Mouse (Mus musculus) Patski (cell line): Measurements from ENCODE around the gene Mmp7. TPM values are rescaled to one million over a fixed set of nuclear protein-coding genes. Genes with fewer than 3 reads are reported as not detected.

ENCODE experiments used
- ATAC-seq: fragments of 100-300 bp; one replicate; pipeline ENCODE4 v1.8.0; 2021
- CTCF ChIA-PET: fragments of 350-600 bp; sonication (Branson Sonifier 250); formaldehyde crosslinking; loops from one replicate; lab custom pipeline; 2022; ENCODE audit warnings: inconsistent platforms; lab: Charles Lee
- POLR2A ChIA-PET: fragments of 350-600 bp; sonication (Branson Sonifier 250); formaldehyde crosslinking; loops from one replicate; lab custom pipeline; 2022; ENCODE audit warnings: antibody characterized with exemption, inconsistent platforms; lab: Charles Lee
- DNase-seq: peaks from one replicate; pipeline ENCODE4 v3.0.0-alpha.2; 2011; ENCODE audit warnings: low read depth, low spot score
- H3K27me3 ChIP-seq: fragments of 371-371 bp; one replicate; pipeline ENCODE4 v1.5.1; 2021
- CTCF ChIP-seq: fragments of 100-300 bp; IDR thresholded peaks from one replicate; pipeline ENCODE4 v1.5.1; 2021
- in situ Hi-C: fragments of 300-500 bp; cut with MboI; formaldehyde crosslinking; loops from 3 replicates; pipeline ENCODE4 v1.11.1; 2018; ENCODE audit warnings: low pct_unique_long_range_greater_than_20kb, mixed read lengths
- polyA plus RNA-seq: library from polyadenylated mRNA; unstranded; gene quantifications from one replicate; pipeline ENCODE4 v1.2.3, GENCODE M21; 2021

Mmp7 gene
- not detected for polyA plus RNA-seq

GRCm38 (mm10) chr9:7691790-7692189 lies at the start of gene Mmp7:
Mmp7 (plus strand) TSS chr9:7692090.
- POLR2A ChIA-PET, result interaction anchor here (1.1 kb wide), 1 partner anchor 145 kb away, joined by 3 read pairs; no protein-coding TSS in a partner anchor
- no peak for DNase-seq
- no peak for TF ChIP-seq CTCF
- CTCF ChIA-PET, result no interaction called here
- ATAC-seq, result no peak
- H3K27me3 ChIP-seq, result no peaks in the 10 kb centered on the region
- in situ Hi-C loops, result no loop called here

GRCm38 (mm10) chr9:7647901-7648300 lies 44.0 kb upstream of the Mmp7 start:
- in situ Hi-C loops, result no loop called here
- ATAC-seq (no peak), DNase-seq (no peak)
- H3K27me3 ChIP-seq, result no peaks in the 10 kb centered on the region
- ChIA-PET POLR2A (no interaction called here), CTCF (interaction anchor here (1.0 kb wide), 1 partner anchor 14 kb away, joined by 3 read pairs; no protein-coding TSS in a partner anchor)
- no peak for TF ChIP-seq CTCF

- peaks cover 4% of the 10 kb centered on the region for H3K27me3 ChIP-seq
- TF ChIP-seq CTCF, result no peak
- in situ Hi-C loops, result no loop called here
- POLR2A ChIA-PET, result no interaction called here
- CTCF ChIA-PET, result no interaction called here
- DNase-seq (no peak), ATAC-seq (no peak)
Observed at GRCm38 (mm10) chr9:7650397-7651180, 41.3 kb upstream of the Mmp7 start.

- ATAC-seq (no peak), DNase-seq (no peak)
- no peak for TF ChIP-seq CTCF
- H3K27me3 ChIP-seq, result peaks cover 4% of the 10 kb centered on the region
- CTCF ChIA-PET, result no interaction called here
- POLR2A ChIA-PET, result interaction anchor here (0.6 to 0.7 kb wide), 3 partner anchors 31 to 530 kb away, joined by 3 to 10 read pairs (median 4); no protein-coding TSS in a partner anchor
- in situ Hi-C loops, result no loop called here
Observed at GRCm38 (mm10) chr9:7652351-7653085, 39.4 kb upstream of the Mmp7 start.

GRCm38 (mm10) chr9:7657946-7658345 lies 33.9 kb upstream of the Mmp7 start:
- no peak for ATAC-seq
- ChIA-PET POLR2A (no interaction called here), CTCF (no interaction called here)
- in situ Hi-C loops, result no loop called here
- H3K27me3 ChIP-seq, result peaks cover 4% of the 10 kb centered on the region
- DNase-seq, result no peak
- TF ChIP-seq CTCF, result no peak

- in situ Hi-C loops, result no loop called here
- no peak for DNase-seq
- ATAC-seq, result no peak
- no peaks in the 10 kb centered on the region for H3K27me3 ChIP-seq
- CTCF ChIA-PET, result no interaction called here
- POLR2A ChIA-PET, result no interaction called here
- TF ChIP-seq CTCF, result no peak
Observed at GRCm38 (mm10) chr9:7659469-7660020, 32.3 kb upstream of the Mmp7 start.

GRCm38 (mm10) chr9:7661371-7661770 lies 30.5 kb upstream of the Mmp7 start:
- DNase-seq (no peak), ATAC-seq (no peak)
- ChIA-PET POLR2A (no interaction called here), CTCF (interaction anchor here (1.1 kb wide), 1 partner anchor 16 kb away, joined by 3 read pairs; no protein-coding TSS in a partner anchor)
- no peaks in the 10 kb centered on the region for H3K27me3 ChIP-seq
- no peak for TF ChIP-seq CTCF
- in situ Hi-C loops, result no loop called here

- no peaks in the 10 kb centered on the region for H3K27me3 ChIP-seq
- ATAC-seq, result no peak
- ChIA-PET CTCF (no interaction called here), POLR2A (interaction anchor here (0.5 kb wide), 1 partner anchor 15 kb away, joined by 5 read pairs; no protein-coding TSS in a partner anchor)
- TF ChIP-seq CTCF, result no peak
- DNase-seq, result no peak
- in situ Hi-C loops, result no loop called here
Observed at GRCm38 (mm10) chr9:7669674-7670073, 22.2 kb upstream of the Mmp7 start.

- CTCF ChIA-PET, result interaction anchor here (1.2 kb wide), 1 partner anchor 9 kb away, joined by 3 read pairs; no protein-coding TSS in a partner anchor
- in situ Hi-C loops, result no loop called here
- H3K27me3 ChIP-seq, result no peaks in the 10 kb centered on the region
- ATAC-seq, result no peak
- TF ChIP-seq CTCF, result no peak
- POLR2A ChIA-PET, result no interaction called here
- no peak for DNase-seq
Observed at GRCm38 (mm10) chr9:7672985-7673384, 18.9 kb upstream of the Mmp7 start.

- peak; percentile 93 for ATAC-seq
- no peak for TF ChIP-seq CTCF
- CTCF ChIA-PET, result no interaction called here
- in situ Hi-C loops, result no loop called here
- DNase-seq, result peak; percentile 93
- H3K27me3 ChIP-seq, result no peaks in the 10 kb centered on the region
- POLR2A ChIA-PET, result no interaction called here
Observed at GRCm38 (mm10) chr9:7678154-7678837, 13.6 kb upstream of the Mmp7 start.
